Mouse (Mus musculus) C2C12 (cell line): ENCODE data around the gene Syn1. TPM values are rescaled to one million over a fixed set of nuclear protein-coding genes. Genes with fewer than 3 reads are reported as not detected.
A peak's percentile ranks its signal among the peaks of the same experiment; 100 is the strongest.

Experiments used
- H3K27me3 ChIP-seq: one replicate; pipeline ENCODE4 v1.6.1; 2011; ENCODE audit not compliant: control insufficient read depth, insufficient read depth, insufficient read length
- H3K36me3 ChIP-seq: one replicate; pipeline ENCODE4 v1.6.1; 2011; ENCODE audit not compliant: control insufficient read depth, insufficient read depth
- H3K4me3 ChIP-seq: one replicate; pipeline ENCODE4 v1.5.1; 2011; ENCODE audit warnings: mild to moderate bottlenecking, control low read depth; ENCODE audit not compliant: poor library complexity, insufficient read depth, severe bottlenecking
- H3K79me2 ChIP-seq: one replicate; pipeline ENCODE4 v1.6.1; 2011; ENCODE audit not compliant: control insufficient read depth, insufficient read depth
- H3K79me3 ChIP-seq: one replicate; pipeline ENCODE4 v1.6.1; 2011; ENCODE audit warnings: low read depth, control low read depth
- H3ac ChIP-seq: one replicate; pipeline ENCODE3; 2011; ENCODE audit warnings: low read depth; ENCODE audit not compliant: control insufficient read depth, insufficient read length
- CEBPB ChIP-seq: IDR thresholded peaks from one replicate; pipeline ENCODE4 v1.6.1; 2011; ENCODE audit warnings: low read depth, mild to moderate bottlenecking, control low read depth, moderate library complexity
- CTCF ChIP-seq: IDR thresholded peaks from one replicate; pipeline ENCODE4 v1.5.1; 2011; ENCODE audit not compliant: control insufficient read depth, insufficient read depth, insufficient read length
- FOSL1 ChIP-seq: IDR thresholded peaks from one replicate; pipeline ENCODE4 v1.8.0; 2011; ENCODE audit warnings: mild to moderate bottlenecking, low read length; ENCODE audit not compliant: poor library complexity, insufficient read depth, severe bottlenecking
- MAX ChIP-seq: IDR thresholded peaks from one replicate; pipeline ENCODE4 v1.6.1; 2011; ENCODE audit warnings: mild to moderate bottlenecking, control low read depth
- MYOD1 ChIP-seq: IDR thresholded peaks from one replicate; pipeline ENCODE4 v1.6.1; 2011; ENCODE audit warnings: low read depth; ENCODE audit not compliant: control insufficient read depth, insufficient read length
- MYOG ChIP-seq: IDR thresholded peaks from one replicate; pipeline ENCODE4 v1.6.1; 2011; ENCODE audit not compliant: control insufficient read depth, insufficient read length; ENCODE audit errors: extremely low read depth
- USF1 ChIP-seq: IDR thresholded peaks from one replicate; pipeline ENCODE4 v1.6.1; 2011; ENCODE audit warnings: low read depth, mild to moderate bottlenecking, control low read depth, moderate library complexity
- polyA plus RNA-seq: library from polyadenylated mRNA; unstranded; fragments of >200 nt; fragmentation: generic; extraction: Trizol; gene quantifications from one replicate; pipeline ENCODE4 v1.2.1, GENCODE M21; 2012; ENCODE audit warnings: missing spikeins

The Syn1 gene
- polyA plus RNA-seq, 1 experiment: 6.1 TPM

DNA sequence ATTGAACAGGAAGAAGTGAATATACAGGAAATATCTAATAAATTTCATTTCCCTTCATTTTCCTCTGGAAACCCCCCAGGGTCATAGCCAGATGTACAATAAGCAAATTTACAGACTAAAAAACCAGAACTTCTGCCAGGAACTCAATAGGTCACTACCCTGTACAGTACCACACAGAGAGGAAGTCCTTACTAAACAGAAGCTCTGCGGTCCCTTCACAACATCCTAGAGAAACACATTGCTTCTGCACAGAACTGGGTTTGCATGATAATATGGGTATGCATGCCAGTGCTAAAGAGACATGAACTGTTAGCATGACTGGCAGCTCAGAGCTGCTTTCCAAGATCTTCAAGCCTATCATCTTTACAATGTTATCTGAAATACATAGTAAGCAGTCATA is 9.1 kb upstream of the Syn1 start:
- Histone ChIP-seq H3K36me3 (no peaks in the 10 kb centered on the region), H3K4me3 (no peak overlapping the region), H3ac (no peak overlapping the region), H3K27me3 (no peaks in the 10 kb centered on the region), H3K79me2 (no peaks in the 10 kb centered on the region), H3K79me3 (no peaks in the 10 kb centered on the region)
- TF ChIP-seq MYOG: no peak
- no peak for TF ChIP-seq FOSL1
- TF ChIP-seq CEBPB: no peak
- TF ChIP-seq CTCF: no peak
- no peak for TF ChIP-seq MYOD1
- no peak for TF ChIP-seq USF1
- no peak for TF ChIP-seq MAX

DNA sequence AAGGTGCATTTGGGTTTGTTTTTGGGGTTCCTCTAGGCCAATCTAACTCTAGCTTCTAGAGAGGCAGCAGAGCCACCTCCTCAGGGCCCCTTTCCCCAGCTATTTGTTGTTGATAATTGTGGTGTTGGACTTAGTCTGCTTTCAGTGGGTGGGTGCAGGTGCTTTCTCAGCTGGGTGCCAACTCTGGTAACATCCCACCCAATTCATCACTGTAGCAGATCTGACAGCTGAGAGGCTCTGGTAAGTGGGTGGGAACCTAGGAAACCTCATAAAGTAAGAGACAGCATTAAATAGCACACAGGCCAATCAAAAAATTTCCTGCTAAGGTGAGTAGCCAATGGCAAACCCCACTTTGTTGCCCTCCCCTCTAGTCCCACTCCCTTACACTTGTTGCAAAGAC is 4.2 kb upstream of the Syn1 start:
- TF ChIP-seq MYOG (no peak), FOSL1 (no peak), MAX (no peak), MYOD1 (no peak), USF1 (no peak), CEBPB (no peak), CTCF (no peak)
- no peaks in the 10 kb centered on the region for H3K36me3 ChIP-seq
- no peak overlapping the region for H3K4me3 ChIP-seq
- H3K27me3 ChIP-seq: no peaks in the 10 kb centered on the region
- H3ac ChIP-seq: no peak overlapping the region
- no peaks in the 10 kb centered on the region for H3K79me2 ChIP-seq
- H3K79me3 ChIP-seq: no peaks in the 10 kb centered on the region

DNA sequence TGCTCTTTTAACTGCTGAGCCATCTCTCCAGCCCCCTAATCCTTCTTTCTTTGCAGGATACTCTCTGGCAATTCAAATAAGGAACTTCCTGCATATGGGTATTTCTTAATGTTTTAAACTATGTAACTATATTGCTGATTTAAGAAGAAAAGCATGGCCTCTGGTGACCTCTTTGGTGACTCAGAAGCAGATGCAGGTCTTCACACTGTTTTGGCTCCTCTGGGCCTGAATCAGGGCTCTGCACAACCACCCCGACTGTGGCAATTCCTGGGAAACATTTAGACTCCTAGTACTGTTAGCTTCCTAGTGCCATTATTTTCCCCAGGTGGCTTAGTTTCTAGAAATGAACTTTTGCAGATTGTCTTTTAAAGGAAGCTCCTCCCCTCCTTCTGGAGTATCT is 2.7 kb upstream of the Syn1 start:
- TF ChIP-seq FOSL1 (no peak), USF1 (no peak), MYOG (no peak), CTCF (no peak), CEBPB (no peak), MYOD1 (no peak), MAX (no peak)
- Histone ChIP-seq H3ac (no peak overlapping the region), H3K4me3 (no peak overlapping the region), H3K79me2 (no peaks in the 10 kb centered on the region), H3K36me3 (no peaks in the 10 kb centered on the region), H3K79me3 (no peaks in the 10 kb centered on the region), H3K27me3 (no peaks in the 10 kb centered on the region)

DNA sequence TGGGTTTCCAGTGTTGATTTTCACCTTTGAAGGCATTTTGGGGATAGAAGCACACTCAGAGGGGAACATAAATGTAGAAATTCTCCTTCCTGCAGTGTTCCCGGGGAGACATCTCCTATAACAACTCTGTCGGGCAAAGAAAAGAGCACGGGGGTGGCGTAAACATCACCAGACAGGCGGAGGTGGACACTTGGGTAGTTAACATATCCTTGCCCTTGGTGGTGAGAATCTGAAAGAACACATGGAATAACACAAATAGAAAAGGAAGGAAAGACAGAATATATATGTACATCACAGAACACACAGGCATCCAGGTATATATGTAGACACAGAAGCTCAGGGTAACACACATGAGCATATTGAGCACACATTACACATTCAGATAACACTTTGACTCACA is 562 bp upstream of the Syn1 start:
- Histone ChIP-seq H3ac (no peak overlapping the region), H3K27me3 (no peaks in the 10 kb centered on the region), H3K4me3 (no peak overlapping the region), H3K79me2 (no peaks in the 10 kb centered on the region), H3K79me3 (no peaks in the 10 kb centered on the region), H3K36me3 (no peaks in the 10 kb centered on the region)
- TF ChIP-seq CEBPB (no peak), CTCF (no peak), MYOG (no peak), MYOD1 (no peak), USF1 (no peak), FOSL1 (no peak), MAX (no peak)

DNA sequence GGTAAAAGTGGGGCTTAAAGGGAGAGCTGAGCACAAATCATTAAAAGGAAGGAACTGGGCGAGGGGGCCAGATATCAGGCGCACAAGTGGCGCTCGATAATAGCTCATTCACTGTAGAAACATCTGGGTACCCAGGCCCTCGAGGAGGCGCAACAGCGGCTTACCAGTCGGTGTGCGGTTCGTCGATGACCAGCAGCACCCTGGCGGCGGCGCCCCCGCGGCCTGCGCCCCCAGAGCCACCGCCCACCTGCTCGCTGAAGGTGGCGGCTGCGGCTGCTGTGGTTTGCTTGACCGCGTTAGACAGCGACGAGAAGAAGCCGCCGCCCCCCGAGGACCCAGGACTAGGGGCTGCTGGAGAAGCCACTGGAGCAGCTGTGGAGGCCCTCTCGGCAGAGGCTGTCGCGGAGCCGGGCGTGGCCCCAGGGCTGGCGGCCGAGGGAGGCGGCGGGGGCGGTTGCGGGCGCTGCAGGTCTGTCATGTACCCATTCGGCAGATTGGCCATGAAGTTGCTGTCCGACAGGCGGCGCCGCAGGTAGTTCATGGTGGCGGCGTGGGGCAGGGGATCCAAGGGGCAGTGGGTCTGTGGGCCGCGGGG is 458 bp downstream of the Syn1 start:
- no peaks in the 10 kb centered on the region for H3K27me3 ChIP-seq
- no peaks in the 10 kb centered on the region for H3K79me3 ChIP-seq
- peak overlapping the region; percentile 30 for H3K4me3 ChIP-seq
- H3K36me3 ChIP-seq: no peaks in the 10 kb centered on the region
- H3ac ChIP-seq: peak overlapping the region; percentile 55
- no peak for TF ChIP-seq MYOD1
- TF ChIP-seq MYOG: no peak
- no peak for TF ChIP-seq USF1
- TF ChIP-seq FOSL1: no peak
- no peak for TF ChIP-seq CEBPB
- no peak for TF ChIP-seq MAX
- no peak for TF ChIP-seq CTCF
- no peaks in the 10 kb centered on the region for H3K79me2 ChIP-seq

DNA sequence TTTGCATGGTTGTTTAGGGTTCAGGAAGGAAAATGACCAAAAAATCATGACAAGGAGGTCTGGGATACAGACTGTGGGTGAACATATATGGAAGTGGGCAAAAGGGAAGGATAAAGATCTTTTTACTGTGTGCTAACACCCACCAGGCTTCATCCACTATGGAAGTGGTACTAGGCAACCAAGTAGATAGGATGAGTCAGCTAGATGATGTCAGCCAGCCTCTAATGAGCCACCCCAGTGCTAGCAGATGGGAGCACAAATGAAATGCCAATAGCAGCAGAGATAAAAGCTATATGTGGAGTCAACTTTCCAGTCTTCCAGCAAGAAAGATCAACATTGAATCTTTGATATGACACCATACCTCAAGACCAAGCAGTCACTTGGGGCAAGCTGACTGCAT is 5.7 kb downstream of the Syn1 start:
- no peak overlapping the region for H3K4me3 ChIP-seq
- H3ac ChIP-seq: no peak overlapping the region
- TF ChIP-seq FOSL1: peak; percentile 13
- no peak for TF ChIP-seq MAX
- no peaks in the 10 kb centered on the region for H3K79me2 ChIP-seq
- no peaks in the 10 kb centered on the region for H3K27me3 ChIP-seq
- H3K36me3 ChIP-seq: no peaks in the 10 kb centered on the region
- H3K79me3 ChIP-seq: no peaks in the 10 kb centered on the region
